Mouse (Mus musculus): ENCODE results near the gene Muc2.
A peak's percentile ranks its signal among the peaks of the same experiment; 100 is the strongest.

Gene Muc2

DNA sequence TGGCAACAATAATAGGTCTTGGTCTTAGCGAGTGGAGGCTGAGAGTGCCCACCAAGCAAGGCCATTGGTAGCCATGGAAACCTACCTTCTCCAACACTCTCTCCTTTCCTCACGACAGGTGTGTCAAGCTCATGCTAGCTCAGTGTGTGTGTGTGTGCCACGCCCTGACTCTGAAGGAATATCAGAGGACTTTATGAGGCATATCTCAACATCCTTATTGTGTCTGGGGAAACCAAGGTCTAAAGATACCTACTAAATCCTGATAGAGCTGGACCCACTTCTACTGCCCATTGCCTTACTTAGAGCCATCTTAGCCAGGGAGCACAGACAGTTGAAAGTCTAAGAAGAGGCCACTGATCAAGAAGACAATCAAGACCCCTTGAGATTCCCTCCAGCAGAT is 80.4 kb downstream of the Muc2 start:
- no peak for DNase-seq (ENCODE audit: low spot score)

DNA sequence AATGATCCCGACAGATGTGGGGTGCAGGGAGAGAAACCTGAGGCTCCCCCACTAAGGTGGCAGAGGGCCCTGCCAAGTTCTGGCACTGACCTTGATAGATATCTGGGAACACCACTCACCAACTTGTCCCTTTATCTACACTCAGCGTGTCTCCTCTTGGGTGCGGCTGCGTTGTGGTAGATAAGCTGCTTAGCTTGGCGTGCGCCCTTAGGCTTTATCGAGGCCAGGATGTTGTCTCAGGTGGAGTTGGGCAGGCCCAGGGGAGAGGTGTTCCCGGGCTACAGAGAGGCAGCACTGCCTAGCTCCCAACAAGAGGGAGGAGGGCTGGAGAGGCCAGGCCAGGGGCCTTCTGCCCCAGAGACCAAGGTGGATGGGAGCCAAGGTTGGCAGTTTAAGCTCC is 80.8 kb downstream of the Muc2 start:
- peak; percentile 87 for DNase-seq (ENCODE audit: low spot score)

DNA sequence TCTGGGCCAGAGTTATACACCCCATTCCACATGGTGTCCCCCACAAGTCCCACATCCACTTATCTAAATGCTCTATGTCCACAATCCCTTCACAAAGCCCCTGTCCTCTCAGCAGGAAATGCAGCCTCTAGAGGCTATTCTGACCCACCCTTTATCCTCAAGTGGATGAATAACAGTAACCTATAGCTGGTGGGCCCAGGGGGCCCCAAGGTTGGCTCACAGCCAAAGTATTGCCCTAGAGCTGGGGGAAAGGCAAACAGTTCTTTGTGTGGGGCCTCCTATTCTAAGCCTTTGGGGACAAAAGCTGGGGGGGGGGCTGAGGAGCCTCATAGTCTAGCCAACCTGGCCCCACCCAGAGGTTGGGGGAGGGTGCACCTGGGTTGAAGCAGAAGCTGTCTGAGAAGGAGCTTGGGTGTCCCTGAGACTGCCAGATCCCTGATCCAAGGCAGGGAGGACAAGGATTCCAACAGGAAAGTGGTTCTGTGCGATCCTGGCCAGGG is 82.0 kb downstream of the Muc2 start:
- DNase-seq (ENCODE audit: low spot score) = no peak

DNA sequence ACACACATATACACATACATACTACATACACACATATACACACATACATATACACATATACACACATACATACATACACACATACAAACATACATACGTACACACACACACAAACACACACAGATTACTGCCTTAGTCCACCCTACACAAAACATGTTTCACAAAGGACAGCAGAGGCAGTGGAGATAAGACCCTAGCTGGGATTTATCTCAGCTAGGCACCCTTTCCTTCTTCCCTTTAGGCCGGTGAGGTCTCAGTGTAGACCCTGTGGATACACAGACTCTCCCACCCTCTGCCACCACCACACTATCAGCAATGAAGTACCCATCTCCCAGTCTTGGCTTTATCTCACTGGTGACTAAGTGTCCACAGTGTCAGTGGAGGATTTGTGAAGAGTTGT is 84.7 kb downstream of the Muc2 start:
- no peak for DNase-seq (ENCODE audit: low spot score)

DNA sequence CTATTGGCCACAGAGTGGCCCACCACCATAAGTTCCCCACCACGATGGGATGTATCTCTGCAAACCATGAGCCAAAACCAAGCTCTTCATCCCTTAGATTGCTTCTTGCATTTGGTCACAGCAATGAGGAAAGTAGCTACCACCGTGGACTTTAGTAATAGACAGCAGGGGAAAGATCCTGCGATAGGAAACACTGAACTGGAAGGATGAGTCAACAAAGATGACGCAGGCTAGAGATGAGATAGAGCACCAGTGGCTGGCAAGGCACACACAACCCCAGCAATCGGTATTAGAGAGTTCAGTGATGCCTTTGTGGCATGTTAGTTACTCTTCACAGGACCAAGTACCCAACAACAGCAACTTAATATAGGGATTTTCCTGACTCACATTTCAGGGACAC is 86.1 kb downstream of the Muc2 start:
- no peak for DNase-seq (ENCODE audit: low spot score)

DNA sequence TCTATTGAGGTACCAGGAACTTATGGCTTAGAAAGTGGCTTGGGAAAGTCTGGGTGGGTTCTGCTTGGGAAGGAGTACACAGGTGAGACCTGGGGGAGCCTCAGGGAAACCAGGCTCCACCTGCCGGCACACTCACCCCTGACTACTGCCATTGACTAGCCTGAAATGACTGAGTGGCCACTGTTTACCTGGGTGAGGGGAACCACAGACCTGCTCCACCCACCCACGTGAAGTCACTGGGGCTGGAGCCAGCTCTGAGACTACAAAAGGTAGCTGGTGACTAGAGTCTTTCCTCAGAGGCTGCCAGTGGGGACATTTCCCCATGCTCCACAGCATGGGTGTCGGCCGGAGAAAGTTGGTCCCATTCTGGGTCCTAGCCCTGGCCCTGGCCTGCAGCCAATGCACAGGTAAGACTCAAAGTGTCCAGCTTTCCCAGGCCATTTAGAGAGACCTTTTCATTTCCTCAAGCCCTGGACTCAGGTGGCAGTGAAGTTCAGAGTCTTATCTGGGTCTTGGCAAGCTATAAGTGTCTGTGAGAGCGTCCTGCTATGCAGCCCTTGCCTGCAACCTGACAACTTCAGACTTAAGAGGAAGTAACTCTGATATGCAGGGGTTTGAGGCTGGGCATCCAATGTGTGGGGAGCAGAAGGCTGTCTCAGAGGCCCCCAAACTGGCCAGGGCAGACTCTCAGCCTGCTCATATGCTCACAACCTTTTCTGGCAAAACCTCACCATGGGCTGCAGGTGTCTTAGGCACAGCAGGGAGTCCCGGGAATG is 98.7 kb downstream of the Muc2 start, which contains the start of gene Muc5ac:
TSS of gene Muc5ac (plus strand) at position 296 of the 776 bp plus-strand sequence.
- DNase-seq (ENCODE audit: low spot score) = no peak

DNA sequence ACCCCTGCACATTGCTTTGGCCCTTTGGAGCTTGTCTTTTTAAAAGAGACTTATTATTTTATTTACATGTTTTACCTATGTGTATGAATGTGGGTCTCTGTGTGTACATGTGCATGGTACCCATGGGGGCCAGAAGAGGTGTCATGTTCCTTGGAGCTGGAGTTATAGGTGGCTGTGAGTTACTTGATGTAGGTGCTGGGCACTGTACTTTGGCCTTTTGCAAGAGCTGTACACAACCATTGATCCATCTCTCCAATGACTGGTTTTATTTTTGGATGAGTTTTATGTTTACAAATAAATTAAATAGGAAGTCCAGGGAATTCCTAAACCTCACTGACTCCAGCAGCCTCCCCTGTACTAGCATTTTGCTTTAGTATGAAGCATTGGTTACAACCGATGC is 104.1 kb downstream of the Muc2 start:
- DNase-seq (ENCODE audit: low spot score) = no peak

DNA sequence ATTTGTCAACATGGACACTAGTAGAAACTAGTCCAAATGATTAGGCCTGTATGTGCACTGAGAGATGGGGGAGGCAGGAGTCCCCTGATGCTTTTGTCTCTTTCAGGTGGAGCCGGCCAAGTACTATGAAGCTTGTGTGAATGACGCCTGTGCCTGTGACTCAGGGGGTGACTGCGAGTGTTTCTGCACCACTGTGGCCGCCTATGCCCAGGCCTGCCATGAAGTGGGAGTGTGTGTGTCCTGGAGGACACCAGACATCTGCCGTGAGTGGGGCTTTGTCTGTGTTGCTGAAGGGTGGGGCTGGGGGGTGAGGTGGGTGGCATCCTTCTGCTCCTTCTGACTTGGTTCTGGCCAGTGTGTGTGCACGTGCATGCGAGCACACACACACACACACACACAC is 113.1 kb downstream of the Muc2 start:
- DNase-seq (ENCODE audit: low spot score) = no peak

Data from c-Kit-positive CD71-positive TER-119-positive erythroid progenitor cells, embryonic 14.5 days (primary cell).